Mouse (Mus musculus): ENCODE results near the gene Gm9945. TPM values are rescaled to one million over a fixed set of nuclear protein-coding genes. Genes with fewer than 3 reads are reported as not detected.
A peak's percentile ranks its signal among the peaks of the same experiment; 100 is the strongest.

Gm9945 gene
- polyA plus RNA-seq, 1 experiment from 2014 or later: not detected

GRCm38 (mm10) chr11:53447996-53448395 is 32.0 kb upstream of the Gm9945 start:
- no peak overlapping the region for H3K27ac ChIP-seq (replicated peaks)
- no peaks in the 10 kb centered on the region for H3K9me3 ChIP-seq
- no peak overlapping the region for H3K9ac ChIP-seq
- H3K36me3 ChIP-seq: no peaks in the 10 kb centered on the region
- H3K4me3 ChIP-seq: no peak overlapping the region
- no peak overlapping the region for H3K4me2 ChIP-seq
- WGBS: 87% methylated on average over 8 of the region's 8 CpGs
- H3K27me3 ChIP-seq (replicated peaks): peaks cover 5% of the 10 kb centered on the region; the same call in 1 of the 2 replicates
- H3K4me1 ChIP-seq: peaks cover 23% of the 10 kb centered on the region
- no peak for ATAC-seq (ENCODE audit: extremely low read depth, insufficient number of reproducible peaks, low FRiP score, low TSS enrichment)

- 74% methylated on average over 1 of the region's 1 CpGs for WGBS
- no peak for ATAC-seq (ENCODE audit: extremely low read depth, insufficient number of reproducible peaks, low FRiP score, low TSS enrichment)
- no peaks in the 10 kb centered on the region for H3K9me3 ChIP-seq
Measured at GRCm38 (mm10) chr11:53448529-53448928, 31.4 kb upstream of the Gm9945 start.

GRCm38 (mm10) chr11:53450070-53450705 is 29.8 kb upstream of the Gm9945 start:
- Histone ChIP-seq H3K9ac (no peak overlapping the region), H3K9me3 (no peaks in the 10 kb centered on the region), H3K4me2 (no peak overlapping the region), H3K4me1 (peaks cover 23% of the 10 kb centered on the region), H3K27me3 (replicated peaks) (peaks cover 5% of the 10 kb centered on the region; the same call in 1 of the 2 replicates), H3K36me3 (no peaks in the 10 kb centered on the region), H3K27ac (replicated peaks) (no peak overlapping the region), H3K4me3 (no peak overlapping the region)
- ATAC-seq (ENCODE audit: extremely low read depth, insufficient number of reproducible peaks, low FRiP score, low TSS enrichment): no peak
- 32% methylated on average over 15 of the region's 15 CpGs for WGBS

More at GRCm38 (mm10) chr11:53448529-53448928, 31.4 kb upstream of the Gm9945 start:
- Histone ChIP-seq H3K27ac (replicated peaks) (no peak overlapping the region), H3K4me2 (no peak overlapping the region), H3K36me3 (no peaks in the 10 kb centered on the region), H3K4me1 (peaks cover 23% of the 10 kb centered on the region), H3K9ac (no peak overlapping the region), H3K4me3 (no peak overlapping the region), H3K27me3 (replicated peaks) (peaks cover 5% of the 10 kb centered on the region; the same call in 1 of the 2 replicates)

DNA sequence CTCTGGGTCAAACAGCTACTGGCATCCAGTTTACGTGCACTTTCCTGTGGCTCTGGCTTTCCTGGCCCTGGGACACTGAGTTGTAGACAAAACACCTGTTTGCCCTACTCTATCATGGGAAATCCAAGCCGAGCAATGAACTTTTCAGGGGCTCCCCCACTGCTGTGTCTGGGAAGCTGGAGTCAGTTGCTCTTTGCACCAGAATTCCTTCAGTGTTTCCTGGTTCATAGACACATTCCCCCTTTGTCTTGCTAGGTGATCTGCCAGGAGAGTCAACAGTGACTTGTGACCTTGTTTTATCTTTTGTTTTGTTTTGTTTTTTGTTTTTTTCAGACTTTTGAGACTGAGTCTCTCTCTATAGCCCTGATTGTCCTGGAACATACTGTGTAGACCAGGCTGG is 28.6 kb upstream of the Gm9945 start:
- no peak for ATAC-seq (ENCODE audit: extremely low read depth, insufficient number of reproducible peaks, low FRiP score, low TSS enrichment)

DNA sequence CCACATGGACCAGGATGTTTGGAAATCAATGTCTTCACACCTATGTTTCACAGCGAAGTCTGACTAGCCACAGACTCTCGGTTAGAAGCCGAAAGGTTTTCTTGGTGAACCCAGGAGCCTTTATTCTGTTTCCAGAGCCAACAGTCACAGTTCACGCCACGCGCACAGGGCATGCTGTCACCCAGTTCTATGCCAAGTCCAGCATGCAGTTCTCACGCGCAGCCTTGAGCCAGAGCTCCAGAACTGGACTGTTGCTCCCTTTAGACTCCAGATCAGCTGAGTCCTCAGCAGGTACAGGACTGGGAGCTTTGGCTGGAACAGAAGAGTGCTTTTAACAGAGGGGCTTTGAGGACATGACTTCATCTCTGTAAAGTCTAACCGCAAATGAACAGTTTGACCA is 27.6 kb upstream of the Gm9945 start:
- Histone ChIP-seq H3K4me1 (peaks cover 21% of the 10 kb centered on the region), H3K27me3 (replicated peaks) (peaks cover 6% of the 10 kb centered on the region), H3K36me3 (no peaks in the 10 kb centered on the region), H3K4me3 (no peak overlapping the region), H3K9me3 (no peaks in the 10 kb centered on the region), H3K9ac (no peak overlapping the region), H3K4me2 (no peak overlapping the region), H3K27ac (replicated peaks) (no peak overlapping the region)
- WGBS: 93% methylated on average over 9 of the region's 9 CpGs
- no peak for ATAC-seq (ENCODE audit: extremely low read depth, insufficient number of reproducible peaks, low FRiP score, low TSS enrichment)

More for the DNA sequence above, 28.6 kb upstream of the Gm9945 start:
- Histone ChIP-seq H3K4me3 (no peak overlapping the region), H3K9ac (no peak overlapping the region), H3K27ac (replicated peaks) (no peak overlapping the region), H3K4me2 (no peak overlapping the region), H3K4me1 (peaks cover 18% of the 10 kb centered on the region), H3K27me3 (replicated peaks) (peaks cover 5% of the 10 kb centered on the region; the same call in 1 of the 2 replicates), H3K9me3 (no peaks in the 10 kb centered on the region), H3K36me3 (no peaks in the 10 kb centered on the region)
- 63% methylated on average over 2 of the region's 2 CpGs for WGBS

GRCm38 (mm10) chr11:53453031-53453430 is 26.9 kb upstream of the Gm9945 start:
- H3K9ac ChIP-seq: no peak overlapping the region
- H3K4me1 ChIP-seq: peaks cover 23% of the 10 kb centered on the region
- WGBS: 70% methylated on average over 5 of the region's 5 CpGs
- no peak overlapping the region for H3K4me2 ChIP-seq
- no peak for ATAC-seq (ENCODE audit: extremely low read depth, insufficient number of reproducible peaks, low FRiP score, low TSS enrichment)
- no peaks in the 10 kb centered on the region for H3K9me3 ChIP-seq
- peaks cover 13% of the 10 kb centered on the region for H3K27me3 ChIP-seq (replicated peaks)
- H3K36me3 ChIP-seq: no peaks in the 10 kb centered on the region
- no peak overlapping the region for H3K27ac ChIP-seq (replicated peaks)
- no peak overlapping the region for H3K4me3 ChIP-seq

DNA sequence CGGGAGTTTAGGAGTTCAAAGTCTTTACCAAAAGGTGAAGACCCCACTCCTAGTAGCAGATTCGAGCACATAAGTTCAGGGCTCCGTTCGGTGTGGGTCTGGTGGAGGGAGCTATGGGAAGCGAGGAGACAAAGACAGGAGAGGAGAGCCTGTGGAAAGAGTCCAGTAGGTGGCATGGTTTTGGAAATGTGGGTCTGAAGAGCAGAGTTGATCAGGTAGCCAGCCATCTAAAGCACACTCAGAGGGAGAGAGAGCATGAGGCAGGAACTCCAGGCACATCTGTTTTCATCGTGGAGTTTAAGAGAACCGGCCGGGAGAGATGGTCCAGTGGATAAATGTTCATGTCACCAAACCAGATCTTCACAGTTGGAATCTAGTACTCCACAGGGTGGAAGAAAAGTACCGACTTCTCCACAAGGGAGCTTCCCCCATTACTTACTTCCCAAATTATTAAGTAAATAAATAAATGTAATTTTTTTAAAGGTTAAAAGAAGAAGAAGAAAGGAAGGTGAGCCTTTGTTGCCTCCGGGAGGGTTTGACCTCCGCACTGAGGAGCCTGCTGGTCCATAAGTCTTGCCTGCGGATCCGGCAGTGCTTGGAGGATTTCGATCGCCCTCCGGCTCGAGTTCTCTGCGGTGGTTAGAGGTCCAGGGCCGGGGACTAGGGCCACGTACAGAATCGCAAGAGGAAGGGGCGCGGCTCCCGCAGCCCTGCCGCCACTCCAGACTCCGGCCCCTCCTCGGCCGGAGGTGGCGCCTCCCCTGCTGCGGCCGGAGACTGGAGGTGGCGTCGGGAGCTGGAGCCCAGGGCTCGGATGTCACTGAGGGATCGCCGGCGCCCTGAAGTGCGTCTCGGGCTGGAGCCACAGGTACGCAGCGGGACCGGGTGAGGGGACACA is 23.2 kb upstream of the Gm9945 start, which contains the start of the genes Gm10447 and Shroom1:
Gene Gm10447, minus strand, starts transcription at position 637 of the 898 bp plus-strand sequence.
Gene Shroom1, plus strand, starts transcription at position 732 of the 898 bp plus-strand sequence.
- Histone ChIP-seq H3K4me3 (peak within 1 kb of the TSS; percentile 66), H3K9ac (peak within 1 kb of the TSS; percentile 84), H3K4me2 (peak within 1 kb of the TSS; percentile 90), H3K4me1 (peaks cover 9% of the 10 kb centered on the region; the same call in 1 of the 2 replicates), H3K27ac (replicated peaks) (peak within 1 kb of the TSS; percentile 40), H3K27me3 (replicated peaks) (peaks cover 29% of the 10 kb centered on the region), H3K36me3 (no peaks in the 10 kb centered on the region), H3K9me3 (no peaks in the 10 kb centered on the region)
- 3% methylated on average over 42 of the region's 42 CpGs for WGBS
- 0 out of 2 replicates have a peak, but pooled peaks have one; percentile 39 for ATAC-seq (ENCODE audit: extremely low read depth, insufficient number of reproducible peaks, low FRiP score, low TSS enrichment)

GRCm38 (mm10) chr11:53457372-53457954 is 22.5 kb upstream of the Gm9945 start:
- Histone ChIP-seq H3K27me3 (replicated peaks) (peaks cover 37% of the 10 kb centered on the region), H3K9ac (peak overlapping the region; percentile 84), H3K4me1 (peaks cover 9% of the 10 kb centered on the region; the same call in 1 of the 2 replicates), H3K9me3 (no peaks in the 10 kb centered on the region), H3K36me3 (no peaks in the 10 kb centered on the region), H3K27ac (replicated peaks) (peak overlapping the region; percentile 40), H3K4me2 (peak overlapping the region; percentile 90), H3K4me3 (peak overlapping the region; percentile 66)
- WGBS: 7% methylated on average over 29 of the region's 29 CpGs
- ATAC-seq (ENCODE audit: extremely low read depth, insufficient number of reproducible peaks, low FRiP score, low TSS enrichment): no peak; the same call in 1 of the 2 replicates

DNA sequence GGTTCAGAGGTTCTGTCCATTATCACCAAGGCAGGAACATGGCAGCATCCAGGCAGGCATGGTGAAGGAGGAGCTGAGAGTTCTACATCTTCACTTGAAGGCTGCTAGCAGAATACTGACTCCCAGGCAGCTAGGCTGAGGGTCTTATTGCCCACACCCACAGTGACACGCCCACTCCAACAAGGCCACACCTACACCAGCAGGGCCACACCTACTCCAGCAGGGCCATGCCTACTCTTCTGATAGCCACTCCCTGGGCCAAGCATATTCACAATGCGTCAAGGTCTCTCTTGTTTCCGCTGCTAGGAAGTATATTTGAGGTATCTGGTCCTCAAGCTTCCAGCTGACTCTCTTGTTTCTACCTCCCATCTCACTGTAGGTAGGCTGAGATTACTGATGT is 21.0 kb upstream of the Gm9945 start:
- no peak overlapping the region for H3K9ac ChIP-seq
- H3K4me3 ChIP-seq: no peak overlapping the region
- no peak for ATAC-seq (ENCODE audit: extremely low read depth, insufficient number of reproducible peaks, low FRiP score, low TSS enrichment)
- peaks cover 21% of the 10 kb centered on the region for H3K4me1 ChIP-seq
- H3K27me3 ChIP-seq (replicated peaks): peaks cover 52% of the 10 kb centered on the region
- WGBS: 62% methylated on average over 3 of the region's 3 CpGs
- no peaks in the 10 kb centered on the region for H3K36me3 ChIP-seq
- no peaks in the 10 kb centered on the region for H3K9me3 ChIP-seq
- H3K27ac ChIP-seq (replicated peaks): no peak overlapping the region; the same call in 1 of the 2 replicates
- H3K4me2 ChIP-seq: no peak overlapping the region

- H3K9ac ChIP-seq: no peak overlapping the region
- peaks cover 23% of the 10 kb centered on the region for H3K4me1 ChIP-seq
- WGBS: 49% methylated on average over 3 of the region's 3 CpGs
- H3K36me3 ChIP-seq: peaks cover 5% of the 10 kb centered on the region; the same call in 1 of the 2 replicates
- H3K27me3 ChIP-seq (replicated peaks): peaks cover 64% of the 10 kb centered on the region
- H3K4me2 ChIP-seq: no peak overlapping the region
- H3K4me3 ChIP-seq: no peak overlapping the region
- H3K9me3 ChIP-seq: no peaks in the 10 kb centered on the region
- ATAC-seq (ENCODE audit: extremely low read depth, insufficient number of reproducible peaks, low FRiP score, low TSS enrichment): no peak
- no peak overlapping the region for H3K27ac ChIP-seq (replicated peaks)
Measured at GRCm38 (mm10) chr11:53460192-53460591, 19.8 kb upstream of the Gm9945 start.

DNA sequence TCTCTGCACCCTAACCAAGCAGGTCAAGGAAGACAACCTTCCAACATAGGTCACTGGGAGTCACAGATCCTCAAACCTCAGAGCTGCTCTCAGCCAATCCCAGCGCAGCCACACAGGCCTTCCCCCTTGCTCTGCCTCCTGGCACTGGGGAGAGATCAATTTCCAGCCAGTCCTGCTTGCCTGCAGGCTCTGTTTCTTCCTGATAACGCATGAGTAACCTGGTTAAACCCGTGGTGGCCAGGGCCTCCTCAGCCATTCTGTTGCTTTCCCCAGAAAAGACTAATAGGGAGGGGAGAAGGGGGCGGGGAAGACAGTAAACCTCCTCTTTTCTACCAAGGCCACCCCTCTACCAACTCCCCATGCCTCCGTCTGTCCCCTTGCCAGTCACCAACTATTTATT is 18.2 kb upstream of the Gm9945 start:
- Histone ChIP-seq H3K9ac (no peak overlapping the region), H3K4me1 (peaks cover 29% of the 10 kb centered on the region), H3K4me2 (no peak overlapping the region), H3K36me3 (peaks cover 5% of the 10 kb centered on the region; the same call in 1 of the 2 replicates), H3K9me3 (no peaks in the 10 kb centered on the region), H3K27me3 (replicated peaks) (peaks cover 79% of the 10 kb centered on the region), H3K27ac (replicated peaks) (no peak overlapping the region), H3K4me3 (no peak overlapping the region)
- WGBS: 29% methylated on average over 5 of the region's 5 CpGs
- ATAC-seq (ENCODE audit: extremely low read depth, insufficient number of reproducible peaks, low FRiP score, low TSS enrichment): no peak
